Mouse (Mus musculus) right cerebral cortex, postnatal 14 days (tissue): ENCODE measurements at regions not wholly inside any gene's neighbourhood (a gene's known extent, or its start where the extent isn't known, plus 50 kb on each side); places are given as distances from the start of the nearest gene placed in this dataset.
"Not testable (repeated sequence)": the region's sequence is repeated elsewhere in the genome, so short reads cannot be mapped to it uniquely, and the experiment has no call there.

ENCODE experiments used
- DNase-seq: peaks from one replicate; pipeline ENCODE4 v3.0.0; 2022

GRCm38 (mm10) chr1:128535537-128536150 is 56.4 kb downstream of the Cxcr4 start:
- DNase-seq, result no peak

GRCm38 (mm10) chr1:128532632-128533031 is 59.5 kb downstream of the Cxcr4 start:
- DNase-seq, result no peak

GRCm38 (mm10) chr1:128529808-128530545 is 62.1 kb downstream of the Cxcr4 start:
- DNase-seq, result no peak

- no peak for DNase-seq
These were observed 72.9 kb downstream of the Cxcr4 start for GRCm38 (mm10) chr1:128519234-128519633.

GRCm38 (mm10) chr1:128518514-128518913 is 73.6 kb downstream of the Cxcr4 start:
- DNase-seq, result no peak

GRCm38 (mm10) chr1:128517351-128517750 is 74.7 kb downstream of the Cxcr4 start:
- DNase-seq, result no peak

- no peak for DNase-seq
These were observed 77.8 kb downstream of the Cxcr4 start for GRCm38 (mm10) chr1:128514327-128514726.

- no peak for DNase-seq
These were observed 78.2 kb downstream of the Cxcr4 start for GRCm38 (mm10) chr1:128513911-128514310.

GRCm38 (mm10) chr1:128513153-128513552 is 78.9 kb downstream of the Cxcr4 start:
- DNase-seq, result no peak

- no peak for DNase-seq
These were observed 83.2 kb downstream of the Cxcr4 start for GRCm38 (mm10) chr1:128508816-128509461.

GRCm38 (mm10) chr1:128506551-128507313 is 85.4 kb downstream of the Cxcr4 start:
- no peak for DNase-seq

GRCm38 (mm10) chr1:128504371-128504770 is 87.2 kb upstream of the Dars start:
- no peak for DNase-seq

- DNase-seq, result no peak
These were observed 81.0 kb upstream of the Dars start for GRCm38 (mm10) chr1:128498042-128498772.

- DNase-seq, result no peak
These were observed 75.1 kb upstream of the Dars start for GRCm38 (mm10) chr1:128492251-128492650.

GRCm38 (mm10) chr1:128487181-128487580 is 70.0 kb upstream of the Dars start:
- not testable (repeated sequence) for DNase-seq

GRCm38 (mm10) chr1:128478376-128478775 is 61.2 kb upstream of the Dars start:
- no peak for DNase-seq

- no peak for DNase-seq
These were observed 60.5 kb upstream of the Dars start for GRCm38 (mm10) chr1:128477653-128478052.

- no peak for DNase-seq
These were observed 55.6 kb upstream of the Dars start for GRCm38 (mm10) chr1:128472713-128473230.

GRCm38 (mm10) chr1:128472022-128472712 is 55.0 kb upstream of the Dars start:
- peak; percentile 79 for DNase-seq

GRCm38 (mm10) chr1:128470786-128471185 is 53.6 kb upstream of the Dars start:
- DNase-seq, result no peak

- no peak for DNase-seq
These were observed 51.9 kb upstream of the Dars start for GRCm38 (mm10) chr1:128469054-128469453.
